Mouse (Mus musculus) ovary, adult 2 months (tissue): ENCODE measurements around the gene Gm21958. TPM values are rescaled to one million over a fixed set of nuclear protein-coding genes. Genes with fewer than 3 reads are reported as not detected.

ENCODE experiments used
- polyA plus RNA-seq: library from polyadenylated mRNA; depleted of rRNA; stranded (reverse); fragments of >200 nt; gene quantifications from 2 replicates; pipeline ENCODE4 v1.2.3, GENCODE M21; 2012; rRNA removed

The Gm21958 gene
- polyA plus RNA-seq = not detected in 2 replicates

DNA sequence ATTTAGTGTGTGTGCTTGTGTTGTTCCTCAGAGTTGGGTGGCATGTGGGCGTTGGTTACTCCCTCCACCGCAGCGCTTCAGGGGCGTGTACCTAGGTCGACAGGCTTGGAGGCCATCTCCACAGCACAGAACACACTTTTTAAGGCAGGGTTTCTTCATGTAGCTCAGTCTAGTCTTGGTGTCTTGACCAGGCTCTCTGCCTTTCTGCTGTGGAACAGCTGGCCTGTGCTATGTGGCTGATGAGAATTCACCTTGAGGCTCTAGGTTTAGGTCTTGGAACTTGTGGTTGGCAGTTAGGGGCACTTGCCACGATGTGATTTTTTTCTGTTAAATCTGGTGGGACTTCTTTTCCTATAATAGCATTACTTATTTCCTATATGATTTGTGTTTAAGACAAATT is at the start of gene Gm21958:
Gm21958 (minus strand) TSS at position 101 of the 400 bp plus-strand sequence.

DNA sequence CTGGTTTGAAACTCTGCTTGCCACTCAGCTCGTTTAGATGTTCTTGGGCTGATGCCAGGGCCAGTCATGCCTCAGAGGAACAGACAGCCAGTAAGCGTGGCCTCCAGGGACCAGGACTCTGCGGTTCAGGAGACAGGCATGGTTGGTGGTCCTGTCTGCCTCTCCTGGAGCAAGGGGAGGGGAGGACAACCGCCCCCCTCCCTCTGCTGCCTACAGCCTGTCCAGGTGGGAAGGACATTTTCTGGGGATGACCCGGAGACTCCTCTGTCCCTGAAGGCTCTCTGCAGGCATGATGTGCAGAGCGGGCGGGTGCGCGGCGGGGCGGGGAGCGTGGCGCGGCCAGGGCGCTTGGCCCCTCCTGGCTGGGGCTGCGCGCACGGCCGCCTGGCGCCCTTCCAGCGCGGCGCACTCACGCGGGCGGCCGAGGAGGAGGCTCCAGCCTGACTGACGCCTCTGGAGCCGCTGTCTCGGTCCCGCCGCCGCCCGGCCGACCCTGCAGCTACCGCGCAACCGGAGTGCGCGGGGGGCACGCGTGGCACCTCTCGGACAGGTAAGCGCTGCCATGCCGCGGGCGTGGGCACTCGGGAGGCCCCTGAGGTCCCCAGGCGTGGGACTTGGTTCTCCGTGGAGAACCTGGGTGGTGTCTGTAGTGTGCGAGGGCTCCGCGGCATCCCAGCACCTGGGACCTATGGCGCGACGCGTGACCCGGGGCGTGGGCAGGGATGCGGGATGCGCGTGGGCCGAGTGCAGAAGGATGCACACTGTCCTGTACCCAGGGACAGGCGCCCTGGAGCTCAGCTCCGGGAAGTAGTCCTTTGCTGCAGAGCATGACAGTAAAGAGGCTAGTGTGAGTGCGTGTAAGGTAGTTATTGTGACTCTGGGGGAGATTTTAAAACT is 41.2 kb upstream of the Gm21958 start, which contains the start of gene Smad9:
Smad9 (plus strand) TSS at position 438 of the 897 bp plus-strand sequence.

DNA sequence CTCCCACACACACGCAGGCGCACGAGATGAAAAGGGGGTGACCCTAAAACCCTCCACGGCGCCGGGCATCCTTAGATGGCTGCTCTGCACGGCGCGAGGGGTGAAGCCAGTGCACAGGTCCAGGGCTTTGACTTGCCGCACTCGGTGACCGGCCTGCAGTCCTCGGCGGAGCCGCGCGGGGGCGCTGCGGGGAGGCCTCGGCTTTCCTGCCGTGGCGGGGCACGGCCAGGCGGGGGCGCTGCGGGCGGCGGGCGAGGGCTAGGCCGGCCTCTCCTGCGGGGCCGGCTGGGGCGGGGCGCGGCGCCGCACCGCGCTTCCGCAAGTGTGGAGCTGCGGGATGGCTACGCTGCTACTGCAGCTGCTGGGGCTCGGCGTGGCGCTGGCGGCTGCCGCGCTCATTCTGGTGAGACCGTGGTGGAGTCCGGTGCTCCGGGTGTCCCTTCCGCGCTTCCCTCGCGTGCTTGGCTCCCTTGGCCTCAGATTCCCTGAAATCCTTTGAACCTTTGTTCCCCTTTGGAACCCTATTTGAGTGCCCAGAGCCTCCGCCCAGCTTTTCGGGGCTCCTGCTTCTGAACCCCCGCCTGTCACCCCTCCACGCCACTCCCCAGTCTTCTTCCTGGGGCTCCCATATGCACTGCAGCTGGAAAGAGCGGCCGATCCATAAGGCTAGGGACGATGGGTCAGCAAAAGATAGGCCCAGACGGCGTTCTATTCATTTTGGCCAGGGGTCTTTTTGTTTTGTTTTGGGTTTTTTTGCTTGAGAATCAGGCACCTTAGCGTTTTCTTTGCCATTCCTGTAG is 21.3 kb upstream of the Gm21958 start, which contains the start of the genes Exosc8 and Alg5:
Exosc8 (minus strand) TSS at position 147 of the 800 bp plus-strand sequence.
Alg5 (plus strand) TSS at position 293 of the 800 bp plus-strand sequence.

DNA sequence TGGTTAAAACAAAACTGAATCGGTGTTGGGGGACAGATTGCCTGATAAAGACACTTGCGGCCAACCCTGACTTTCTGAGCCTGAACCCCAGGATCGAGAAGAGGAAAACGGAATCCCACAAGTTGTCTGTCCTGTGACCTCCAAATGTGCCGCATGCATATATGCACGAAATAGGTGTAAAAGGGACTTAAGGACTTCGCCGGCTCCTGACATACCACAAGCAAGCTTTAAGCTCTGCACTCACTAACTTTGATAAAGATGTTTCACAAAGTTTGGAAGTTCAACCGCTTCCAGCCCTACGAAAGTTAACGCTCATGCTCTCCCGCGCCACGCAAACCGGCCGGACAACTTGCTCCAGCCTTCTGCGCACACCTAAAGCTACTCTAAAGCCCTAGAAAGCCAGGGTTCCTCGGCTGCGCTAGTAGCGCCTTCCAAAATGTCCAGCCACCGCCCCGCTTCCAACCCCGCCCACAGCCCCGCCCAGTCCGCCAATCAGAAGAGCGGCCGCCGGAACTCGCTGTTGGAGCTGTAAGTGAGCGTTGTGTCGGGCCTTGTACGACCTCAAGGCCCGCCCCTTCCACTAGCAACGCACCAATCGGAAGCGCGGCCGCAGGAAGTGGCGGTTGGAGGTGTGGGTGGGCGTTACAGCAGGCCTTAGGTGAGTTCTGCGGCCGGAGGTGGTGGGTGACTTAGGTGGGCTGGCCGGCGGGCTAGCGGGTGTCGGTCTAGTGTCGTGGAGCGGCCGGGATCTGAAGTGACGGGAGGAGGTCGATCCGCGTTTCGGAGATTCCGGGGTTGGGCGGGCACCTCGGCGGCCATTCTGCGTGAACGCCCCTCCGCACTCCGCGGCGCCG is 21.7 kb downstream of the Gm21958 start, which contains the start of gene Supt20:
Supt20 (plus strand) TSS at position 606 of the 854 bp plus-strand sequence.

Other genes starting within 250 kb of the Gm21958 start
- gene Supt20, start 21.5 kb downstream of the Gm21958 start, polyA plus RNA-seq = 41.9 and 59.2 TPM in 2 replicates
- gene Exosc8, start 21.0 kb upstream of the Gm21958 start, polyA plus RNA-seq = 22.0 and 30.3 TPM in 2 replicates
- gene Alg5, start 21.2 kb upstream of the Gm21958 start, polyA plus RNA-seq = 11.7 and 12.1 TPM in 2 replicates
- 2.2 and 2.9 TPM in 2 replicates for gene Smad9, start 41.2 kb upstream of the Gm21958 start, polyA plus RNA-seq
- 51.5 and 74.3 TPM in 2 replicates for gene Rfxap, start 93.4 kb upstream of the Gm21958 start, polyA plus RNA-seq
- 0.03 TPM in 1 of 2 replicates, not detected in the other for gene Sertm1, start 201.5 kb upstream of the Gm21958 start, polyA plus RNA-seq